Mouse (Mus musculus): ENCODE results near the gene Map3k1. TPM values are rescaled to one million over a fixed set of nuclear protein-coding genes. Genes with fewer than 3 reads are reported as not detected.

Map3k1 gene
- polyA plus RNA-seq (2015; fragmentation: Illumina TruSeq; extraction: RNeasy Lipid Tissue Mini Kit (QIAGEN cat#74804); ENCODE audit: insufficient read depth, low read depth, low replicate concordance), result 4.1 TPM

GRCm38 (mm10) chr13:111808637-111809465, at the start of gene Map3k1:
Gene Map3k1 (minus strand): TSS chr13:111808993.

Other genes with a start within 250 kb of the Map3k1 start
- not detected for gene Gm10198, start 216.2 kb downstream of the Map3k1 start, polyA plus RNA-seq (2015; fragmentation: Illumina TruSeq; extraction: RNeasy Lipid Tissue Mini Kit (QIAGEN cat#74804); ENCODE audit: insufficient read depth, low read depth, low replicate concordance)
- 3.1 TPM for gene Mier3, start 128.0 kb downstream of the Map3k1 start, polyA plus RNA-seq (2015; fragmentation: Illumina TruSeq; extraction: RNeasy Lipid Tissue Mini Kit (QIAGEN cat#74804); ENCODE audit: insufficient read depth, low read depth, low replicate concordance)

All from pancreas, adult 10 weeks (tissue).